Comparison of ENCODE assay signal across 25 mouse cellular contexts in genomic region chr14:46461960-46462359, GRCm38 (mm10).
"Had no signal": no experiment of that assay in that cellular context is flagged by ENCODE, and none has a peak within 500 bp of the region (broad histone marks: within the 10 kb centered on the region; RNA-seq: fewer than 3 reads in every experiment).

No protein-coding gene starts in this region.

- H3K4me1 ChIP-seq: heart, embryonic 12.5 days; hindbrain, embryonic 10.5 days; hindbrain, embryonic 12.5 days; hindbrain, embryonic 15.5 days; kidney, embryonic 15.5 days; liver, embryonic 13.5 days; liver, embryonic 15.5 days had no signal

- H3K9ac ChIP-seq: heart, embryonic 12.5 days; hindbrain, embryonic 12.5 days; hindbrain, embryonic 15.5 days; kidney, embryonic 15.5 days; limb, embryonic 12.5 days; liver, embryonic 13.5 days; liver, embryonic 15.5 days had no signal

- H3K27ac ChIP-seq: gastrocnemius, adult 2 months; heart, adult 2 months; hindbrain, embryonic 10.5 days; hindbrain, embryonic 12.5 days; hindbrain, embryonic 15.5 days; hindbrain, postnatal 0 days; kidney, embryonic 15.5 days; kidney, postnatal 0 days; limb, embryonic 10.5 days; limb, embryonic 12.5 days; liver, embryonic 13.5 days; liver, embryonic 15.5 days had no signal

- H3K4me3 ChIP-seq: gastrocnemius, adult 2 months; heart, adult 2 months; heart, embryonic 12.5 days; hindbrain, embryonic 10.5 days; hindbrain, embryonic 12.5 days; hindbrain, embryonic 15.5 days; kidney, embryonic 15.5 days; limb, embryonic 10.5 days; limb, embryonic 12.5 days; liver, embryonic 13.5 days; liver, embryonic 15.5 days had no signal

- H3K4me2 ChIP-seq: heart, embryonic 12.5 days; hindbrain, embryonic 12.5 days; hindbrain, embryonic 15.5 days; kidney, embryonic 15.5 days; limb, embryonic 12.5 days; liver, embryonic 11.5 days; liver, embryonic 13.5 days; liver, embryonic 15.5 days had no signal

- ATAC-seq: hindbrain, postnatal 0 days; intestine, embryonic 16.5 days had no signal

- DNase-seq: gastrocnemius, adult 2 months; gastrocnemius, postnatal 10 days; gastrocnemius, postnatal 25 days; heart, adult 2 months; heart, postnatal 10 days; heart, postnatal 4 days; kidney, adult 11 months; kidney, adult 2 months; kidney, adult 9 months; kidney, postnatal 14 days; kidney, postnatal 36 days; liver; liver, embryonic 13.5 days had no signal

- H3K27me3 ChIP-seq: heart, embryonic 12.5 days; hindbrain, embryonic 12.5 days; hindbrain, embryonic 15.5 days; kidney, embryonic 15.5 days; limb, embryonic 12.5 days; liver, embryonic 13.5 days; liver, embryonic 15.5 days had no signal

- H3K36me3 ChIP-seq: heart, embryonic 12.5 days; hindbrain, embryonic 10.5 days; hindbrain, embryonic 12.5 days; hindbrain, embryonic 15.5 days; kidney, embryonic 15.5 days; limb, embryonic 10.5 days; limb, embryonic 12.5 days; liver, embryonic 13.5 days; liver, embryonic 15.5 days had no signal

- H3K9me3 ChIP-seq: heart, embryonic 12.5 days; hindbrain, embryonic 10.5 days; hindbrain, embryonic 12.5 days; hindbrain, embryonic 15.5 days; kidney, embryonic 15.5 days; limb, embryonic 10.5 days; limb, embryonic 12.5 days; liver, embryonic 13.5 days; liver, embryonic 15.5 days had no signal
